Mouse (Mus musculus): Measurements from ENCODE around the gene Dimt1. TPM values are rescaled to one million over a fixed set of nuclear protein-coding genes. Genes with fewer than 3 reads are reported as not detected.
"Not testable (repeated sequence)": the region's sequence is repeated elsewhere in the genome, so short reads cannot be mapped to it uniquely, and the experiment has no call there.

The Dimt1 gene
- 1 to 10 TPM; 5.7 to 7.8 (median 6.7) TPM for total RNA-seq (2022)

DNA sequence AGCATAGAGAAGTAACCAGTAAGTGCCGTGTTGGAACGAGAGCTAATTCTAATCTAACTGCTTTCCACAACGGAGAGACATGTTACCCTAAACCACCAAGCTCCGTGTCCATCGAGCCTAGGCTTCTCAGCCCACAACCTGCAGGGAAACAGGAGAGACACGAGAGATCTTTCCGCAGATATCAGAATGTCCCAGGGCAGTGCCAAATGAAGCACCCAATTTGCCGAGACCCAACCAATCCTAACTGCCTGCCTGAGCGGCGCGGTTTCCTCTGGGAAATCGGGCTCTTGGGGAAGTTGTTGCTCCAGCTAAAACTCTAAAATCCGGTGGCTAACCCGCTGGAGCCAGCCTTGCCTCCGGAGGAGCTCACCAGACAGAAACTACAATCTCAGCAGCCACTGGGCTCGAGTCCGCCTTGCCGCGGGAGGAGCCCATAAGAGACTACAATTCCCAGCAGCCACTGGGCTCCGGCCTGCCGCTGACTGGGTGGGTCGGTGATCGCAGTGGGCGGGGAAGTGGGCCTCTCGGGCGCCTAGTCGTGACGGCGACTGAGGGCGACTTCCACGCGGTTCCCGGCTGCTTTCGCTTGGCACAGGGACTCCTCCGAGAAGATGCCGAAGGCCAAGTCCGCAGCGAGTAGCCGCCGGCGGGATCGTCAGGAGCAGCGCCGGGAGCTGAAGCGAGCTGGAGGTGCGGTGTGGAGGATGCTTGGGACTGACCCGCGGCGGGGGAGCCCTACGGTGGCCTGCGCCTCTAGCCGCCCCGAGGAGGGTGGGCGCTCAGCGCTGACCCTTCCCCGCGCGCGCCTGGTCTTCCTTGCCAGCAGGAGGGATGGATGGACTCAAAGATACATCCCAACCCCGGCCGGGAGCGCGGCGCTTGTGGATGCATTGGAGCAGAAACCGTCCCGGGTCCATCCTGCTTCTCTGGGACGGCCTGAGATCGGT lies at the start of gene Dimt1:
Gene Dimt1, plus strand, starts transcription at position 534 of the 947 bp plus-strand sequence.
- peak; percentile 95 for DNase-seq (ENCODE audit: low spot score)

DNA sequence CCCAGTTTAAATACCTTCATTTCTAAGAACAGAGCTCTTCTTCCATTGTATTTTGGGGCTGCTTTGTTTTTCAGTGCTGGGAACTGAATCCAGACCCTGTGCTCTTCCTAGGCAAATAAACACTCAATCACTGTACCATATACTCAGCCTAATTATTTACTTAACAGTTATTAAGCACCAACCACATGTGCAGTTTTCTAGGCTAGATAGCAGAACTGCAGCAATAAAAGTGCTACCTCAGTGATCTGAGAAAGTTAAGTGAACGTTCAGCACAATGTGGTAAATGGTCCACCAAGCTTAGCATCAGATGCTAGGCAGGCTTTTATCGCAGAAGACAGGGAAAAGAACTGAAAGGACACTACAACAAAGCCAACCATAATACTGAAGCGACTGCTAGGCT lies 42.3 kb upstream of the Dimt1 start:
- DNase-seq (ENCODE audit: low spot score), result no peak

- not testable (repeated sequence) for DNase-seq (ENCODE audit: low spot score)
Measured at GRCm38 (mm10) chr13:106905154-106905553, 41.8 kb upstream of the Dimt1 start.

- DNase-seq (ENCODE audit: low spot score), result no peak
Measured at GRCm38 (mm10) chr13:106907273-106907672, 39.7 kb upstream of the Dimt1 start.

- DNase-seq (ENCODE audit: low spot score), result no peak
Measured at GRCm38 (mm10) chr13:106910096-106910495, 36.8 kb upstream of the Dimt1 start.

- no peak for DNase-seq (ENCODE audit: low spot score)
Measured at GRCm38 (mm10) chr13:106913125-106913736, 33.7 kb upstream of the Dimt1 start.

- peak; percentile 41 for DNase-seq (ENCODE audit: low spot score)
Measured at GRCm38 (mm10) chr13:106918322-106919050, 28.4 kb upstream of the Dimt1 start.

DNA sequence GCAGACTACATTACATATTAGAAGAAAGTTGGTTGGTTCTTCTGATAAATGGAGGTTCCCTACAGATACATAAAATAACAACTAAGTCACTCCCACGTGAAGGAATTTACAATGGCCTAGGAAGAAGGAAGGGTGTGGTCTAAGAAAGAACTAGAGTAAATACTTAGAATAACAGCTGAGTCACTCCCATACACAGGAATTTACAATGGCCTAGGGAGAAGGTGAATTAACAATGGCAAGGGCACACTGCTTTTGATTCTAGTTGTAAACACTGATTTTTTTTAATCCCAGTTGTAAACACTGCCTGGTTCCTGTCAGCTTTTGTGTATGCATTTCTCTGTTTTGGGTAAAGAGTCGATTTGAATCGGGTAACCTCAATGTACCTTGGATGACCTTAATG lies 21.0 kb upstream of the Dimt1 start:
- not testable (repeated sequence) for DNase-seq (ENCODE audit: low spot score)

- no peak for DNase-seq (ENCODE audit: low spot score)
Measured at GRCm38 (mm10) chr13:106928296-106928695, 18.6 kb upstream of the Dimt1 start.

DNA sequence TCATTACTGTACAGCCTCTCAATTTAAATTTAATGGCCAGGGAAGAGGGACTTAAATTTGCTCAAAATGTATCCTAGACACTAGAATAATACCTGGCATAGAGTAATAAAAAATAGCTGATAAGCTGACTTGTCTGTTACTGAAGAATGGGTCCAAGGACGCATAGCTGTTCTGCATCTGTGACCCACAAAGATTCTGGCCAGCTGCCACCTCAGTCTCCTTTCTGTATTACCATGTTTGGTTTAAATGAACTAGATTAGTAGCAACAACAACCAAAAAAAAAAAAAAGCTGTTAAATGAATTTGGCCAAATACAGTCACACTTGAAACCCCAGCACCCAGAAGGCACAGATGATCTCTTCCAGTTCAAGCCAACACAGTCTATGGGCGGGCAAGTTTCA lies 17.7 kb upstream of the Dimt1 start:
- DNase-seq (ENCODE audit: low spot score), result no peak

- no peak for DNase-seq (ENCODE audit: low spot score)
Measured at GRCm38 (mm10) chr13:106935871-106936255, 11.1 kb upstream of the Dimt1 start.

DNA sequence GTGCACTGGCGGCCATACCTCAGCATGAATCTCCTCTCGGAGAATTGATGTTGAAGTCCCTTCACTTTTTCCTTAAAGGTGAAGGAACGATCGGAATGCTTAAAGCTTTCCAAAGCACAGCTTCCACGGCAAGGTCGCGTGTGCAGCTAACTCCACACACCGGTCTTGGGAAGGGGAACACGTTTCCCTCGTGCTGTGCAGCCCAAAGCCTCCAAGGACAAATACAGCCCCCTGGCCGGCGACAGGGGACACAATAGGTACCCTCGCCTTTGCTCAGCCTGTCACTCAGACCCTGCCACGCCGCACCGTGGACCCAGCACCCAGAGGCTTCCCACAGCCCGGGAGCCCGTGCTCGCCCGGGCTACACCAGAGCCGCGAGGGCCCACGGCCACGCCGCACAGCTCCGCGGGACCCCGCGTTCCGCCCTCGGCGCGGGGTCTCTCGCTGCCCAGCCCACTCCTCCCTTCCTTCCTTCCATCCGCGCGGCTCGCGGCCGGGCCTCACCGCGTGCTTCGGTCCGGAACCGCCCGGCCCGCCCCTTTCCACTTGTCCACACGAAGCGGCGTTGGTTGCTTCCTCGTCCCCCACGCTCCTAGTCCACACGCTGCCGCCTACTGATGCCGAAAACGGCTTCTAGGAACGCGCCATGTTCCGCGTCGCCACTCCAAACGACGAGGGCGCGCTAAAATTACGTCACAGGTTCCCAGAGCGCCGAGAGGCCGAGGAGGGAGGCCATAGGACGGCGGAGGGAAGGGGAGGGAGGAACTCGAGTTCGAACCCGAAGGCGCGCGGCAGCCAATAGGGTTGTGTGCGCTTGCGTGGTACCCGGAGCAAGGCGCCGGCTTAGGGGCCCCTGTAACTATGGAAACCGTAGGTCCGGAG lies 10.4 kb upstream of the Dimt1 start, which contains the start of gene Ipo11:
Gene Ipo11, minus strand, starts transcription at position 703 of the 882 bp plus-strand sequence.
- DNase-seq (ENCODE audit: low spot score), result peak; percentile 87

- DNase-seq (ENCODE audit: low spot score), result no peak
Measured at GRCm38 (mm10) chr13:106937138-106937472, 9.8 kb upstream of the Dimt1 start.

DNA sequence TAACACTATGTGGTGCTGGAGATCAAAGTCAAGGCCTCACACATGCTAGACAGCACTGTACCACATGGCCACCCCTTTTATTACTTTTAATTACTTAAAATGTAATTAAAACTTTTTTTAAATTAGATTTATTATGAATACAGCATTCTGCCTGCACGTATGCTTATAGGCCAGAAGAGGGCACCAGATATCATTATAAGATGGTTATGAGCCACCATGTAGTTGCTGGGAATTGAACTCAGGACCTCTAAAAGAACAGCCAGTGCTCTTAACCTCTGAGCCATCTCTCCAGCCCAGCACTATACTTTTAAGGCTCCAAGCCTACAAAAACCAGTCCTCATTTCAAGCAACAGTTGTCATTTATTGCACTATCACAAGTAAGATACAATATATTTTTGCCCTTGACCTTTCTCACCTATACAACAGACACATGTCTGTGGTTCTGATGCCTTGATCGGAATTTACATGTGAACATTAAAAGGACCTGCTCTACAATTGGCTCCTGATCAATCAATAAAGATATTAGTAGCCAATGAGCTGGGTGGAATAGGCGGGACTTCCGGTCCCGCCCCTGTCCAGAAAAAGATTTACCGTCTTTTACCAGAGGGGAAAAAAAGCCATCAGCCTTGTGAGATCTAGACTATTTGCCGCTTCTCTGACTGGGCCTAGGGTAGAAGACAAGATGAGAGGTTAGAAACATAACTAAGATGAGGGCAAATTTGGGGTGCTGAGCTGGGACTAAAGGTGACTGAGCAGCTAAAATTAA lies 5.5 kb upstream of the Dimt1 start:
- DNase-seq (ENCODE audit: low spot score), result no peak

DNA sequence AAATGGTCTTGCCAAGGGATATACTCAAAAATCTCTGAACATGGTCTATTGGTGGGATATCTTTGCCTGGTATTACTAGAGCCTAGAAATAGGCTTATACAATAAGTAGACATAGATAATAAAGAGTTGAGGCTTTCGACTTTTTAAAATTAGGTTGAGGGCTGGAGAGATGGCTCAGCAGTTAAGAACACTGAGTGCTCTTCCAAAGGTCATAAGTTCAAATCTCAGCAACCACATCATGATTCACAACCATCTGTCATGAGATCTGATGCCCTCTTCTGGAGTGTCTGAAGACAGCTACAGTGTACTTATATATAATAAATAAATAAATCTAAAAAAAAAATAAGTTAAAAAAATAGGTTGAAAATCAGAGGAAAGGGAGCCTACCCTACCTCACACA lies 4.2 kb upstream of the Dimt1 start:
- no peak for DNase-seq (ENCODE audit: low spot score)

GRCm38 (mm10) chr13:106945518-106945917 lies 1.4 kb upstream of the Dimt1 start:
- no peak for DNase-seq (ENCODE audit: low spot score)

- DNase-seq (ENCODE audit: low spot score), result no peak
Measured at GRCm38 (mm10) chr13:106947583-106947982, 656 bp downstream of the Dimt1 start.

DNA sequence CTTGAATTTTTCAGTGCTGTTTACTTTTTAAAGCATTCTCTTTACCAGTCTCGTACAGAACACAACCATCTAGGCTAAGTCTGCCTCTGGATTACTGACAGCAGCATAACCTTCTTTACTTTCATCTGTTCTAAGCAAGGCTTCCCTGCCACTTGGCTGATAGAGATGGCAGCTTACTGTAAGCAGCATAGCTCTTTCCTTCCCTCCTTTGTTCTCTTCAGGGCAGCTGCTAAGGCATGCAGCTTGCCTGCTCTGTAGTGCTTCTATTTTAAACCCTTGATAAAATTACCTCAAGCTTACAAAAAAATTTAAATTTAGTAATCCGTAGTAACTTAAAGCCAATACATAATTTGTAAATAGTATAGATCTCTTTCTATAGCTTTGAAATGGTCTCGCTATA lies 8.0 kb downstream of the Dimt1 start:
- DNase-seq (ENCODE audit: low spot score), result no peak

GRCm38 (mm10) chr13:106957554-106957953 lies 10.6 kb downstream of the Dimt1 start:
- no peak for DNase-seq (ENCODE audit: low spot score)

DNA sequence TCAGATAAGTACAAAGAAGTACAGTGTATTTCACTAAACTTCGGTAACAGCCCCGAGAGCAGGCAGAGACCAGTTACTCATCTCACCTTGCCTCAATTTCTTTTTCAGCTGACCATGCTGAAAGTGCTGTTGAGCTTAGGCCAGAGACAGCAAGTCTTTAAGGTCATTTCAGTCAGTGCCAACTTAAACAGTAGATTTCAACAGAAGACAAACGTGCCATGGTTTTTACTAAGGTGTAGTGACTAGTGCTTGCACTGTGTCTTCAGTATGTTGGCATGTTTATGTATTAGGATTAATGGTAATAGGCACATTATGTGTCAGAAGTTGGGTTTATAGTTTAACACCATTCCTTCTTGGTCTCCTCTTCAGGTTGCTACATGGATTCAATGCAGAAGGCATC lies 11.4 kb downstream of the Dimt1 start:
- no peak for DNase-seq (ENCODE audit: low spot score)

- no peak for DNase-seq (ENCODE audit: low spot score)
Measured at GRCm38 (mm10) chr13:106960557-106960956, 13.6 kb downstream of the Dimt1 start.
